Mouse (Mus musculus) hindbrain, embryonic 15.5 days (tissue): Measurements from ENCODE around the gene Adam15. TPM values are rescaled to one million over a fixed set of nuclear protein-coding genes. Genes with fewer than 3 reads are reported as not detected.

Experiments used
- ATAC-seq: fragments of 200-750 bp; cut with Nextera tagmentation; 2 replicates; pipeline ENCODE4 v1.8.0; 2017; ENCODE audit warnings: low read depth, moderate number of reproducible peaks, moderate TSS enrichment; ENCODE audit not compliant: low FRiP score
- H3K27ac ChIP-seq: fragments of 300-500 bp; sonication (generic); replicated peaks from 2 replicates; pipeline ENCODE4 v1.5.1; 2015; ENCODE audit warnings: mild to moderate bottlenecking, inconsistent platforms
- H3K27me3 ChIP-seq: fragments of 300-500 bp; sonication (generic); 2 replicates; pipeline ENCODE4 v1.6.1; 2015; ENCODE audit warnings: control low read depth, inconsistent platforms
- H3K36me3 ChIP-seq: fragments of 300-500 bp; sonication (generic); 2 replicates; pipeline ENCODE4 v1.6.1; 2015; ENCODE audit warnings: control low read depth, inconsistent platforms
- H3K4me1 ChIP-seq: fragments of 300-500 bp; sonication (generic); replicated peaks from 2 replicates; pipeline ENCODE4 v1.6.1; 2015; ENCODE audit warnings: control low read depth, inconsistent platforms
- H3K4me2 ChIP-seq: fragments of 300-500 bp; sonication (generic); 2 replicates; pipeline ENCODE4 v1.6.1; 2015; ENCODE audit warnings: moderate library complexity, mild to moderate bottlenecking, inconsistent platforms
- H3K4me3 ChIP-seq: fragments of 300-500 bp; sonication (generic); 2 replicates; pipeline ENCODE4 v1.5.1; 2015; ENCODE audit warnings: mild to moderate bottlenecking, inconsistent platforms
- H3K9ac ChIP-seq: fragments of 300-500 bp; sonication (generic); 2 replicates; pipeline ENCODE4 v1.6.1; 2015; ENCODE audit warnings: inconsistent platforms
- H3K9me3 ChIP-seq: fragments of 300-500 bp; sonication (generic); 2 replicates; pipeline ENCODE4 v1.6.1; 2016; ENCODE audit warnings: control low read depth, inconsistent platforms
- WGBS: fragments of 180-500 bp; shearing (Covaris S2); methylation state at CpG from one replicate; pipeline ENCODE4 v1.1.7; 2015; 5-methylcytosine and 5-hydroxymethylcytosine counted together
- polyA plus RNA-seq: library from polyadenylated mRNA; unstranded; fragments of >200 nt; fragmentation: Nextera tagmentation; extraction: Ambion mirVana; gene quantifications from 2 replicates; pipeline ENCODE4 v1.2.1, GENCODE M21; 2015

The Adam15 gene
- polyA plus RNA-seq, 1 experiment from 2014 or later = 77.1 TPM

DNA sequence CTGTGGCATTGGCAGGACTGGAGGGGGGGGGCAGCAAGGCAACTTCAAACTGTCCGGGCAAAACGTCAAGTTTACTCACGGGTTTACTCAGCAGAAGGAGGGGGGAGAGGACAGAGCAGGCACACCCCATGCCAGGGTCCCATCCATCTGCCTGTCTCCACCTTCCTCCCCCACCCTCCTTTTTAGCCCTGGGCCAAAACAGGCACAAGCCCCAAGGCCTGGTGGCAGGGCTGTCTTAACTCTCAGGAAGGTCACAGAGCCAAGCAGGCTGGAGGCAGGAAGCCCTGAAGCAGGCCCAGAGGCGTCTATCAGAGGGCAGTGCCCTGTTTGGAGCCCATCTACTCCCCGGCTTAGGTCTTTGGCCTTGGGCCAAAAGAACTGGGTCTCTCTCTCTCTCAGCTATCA, 40.3 kb upstream of the Adam15 start:
- peaks cover 49% of the 10 kb centered on the region for H3K4me1 ChIP-seq
- no peak overlapping the region for H3K9ac ChIP-seq
- no peak overlapping the region for H3K4me3 ChIP-seq
- no peak overlapping the region for H3K27ac ChIP-seq
- H3K9me3 ChIP-seq = no peaks in the 10 kb centered on the region
- no peaks in the 10 kb centered on the region for H3K36me3 ChIP-seq
- peaks cover 22% of the 10 kb centered on the region for H3K27me3 ChIP-seq
- no peak for ATAC-seq
- H3K4me2 ChIP-seq = no peak overlapping the region
- WGBS = 34% methylated on average over 5 of the region's 5 CpGs

DNA sequence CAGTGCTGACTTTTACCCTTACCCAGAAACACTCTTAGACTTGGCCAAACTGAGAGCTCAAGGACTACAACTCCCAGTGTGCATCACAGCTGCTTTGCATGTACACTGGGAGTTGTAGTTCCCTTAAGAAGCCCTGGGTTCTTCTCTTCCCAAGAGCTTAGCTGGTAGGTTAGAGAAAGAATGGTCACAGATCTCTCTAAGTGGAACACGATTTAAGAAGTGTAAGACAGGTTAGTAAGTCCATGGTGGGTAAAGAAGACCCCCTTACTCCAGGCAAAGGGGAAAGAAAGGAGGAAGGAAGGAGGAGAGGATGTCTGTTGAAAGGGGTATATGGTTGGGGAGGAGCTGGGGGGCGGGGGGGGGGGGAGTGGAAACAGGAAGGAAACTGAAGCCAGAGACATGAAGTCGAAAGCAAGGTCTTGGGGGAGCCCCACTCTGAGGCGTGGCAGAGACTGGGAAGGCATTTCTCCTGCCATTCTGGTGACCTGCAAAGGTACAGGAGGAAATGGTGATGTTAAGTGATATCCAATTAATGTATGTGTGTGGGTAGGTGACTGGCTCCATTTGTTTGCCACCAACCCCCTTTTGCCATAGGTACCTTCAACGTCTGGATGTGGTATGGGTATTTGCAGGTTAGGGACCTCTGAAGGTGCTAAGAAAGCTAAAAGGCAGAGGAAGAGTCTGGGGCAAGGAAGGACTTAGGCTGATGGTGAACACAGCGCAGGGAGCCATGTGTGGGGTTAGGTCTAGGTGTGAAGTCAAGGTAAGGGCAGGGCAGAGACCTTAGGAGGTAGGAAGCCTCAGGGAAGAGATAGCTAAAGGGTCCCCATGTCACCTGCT, 39.3 kb upstream of the Adam15 start:
- Histone ChIP-seq H3K9me3 (no peaks in the 10 kb centered on the region), H3K27ac (no peak overlapping the region), H3K36me3 (no peaks in the 10 kb centered on the region), H3K4me3 (no peak overlapping the region), H3K4me1 (peaks cover 39% of the 10 kb centered on the region), H3K9ac (no peak overlapping the region), H3K27me3 (peaks cover 17% of the 10 kb centered on the region), H3K4me2 (no peak overlapping the region)
- no peak for ATAC-seq
- 60% methylated on average over 6 of the region's 6 CpGs for WGBS

DNA sequence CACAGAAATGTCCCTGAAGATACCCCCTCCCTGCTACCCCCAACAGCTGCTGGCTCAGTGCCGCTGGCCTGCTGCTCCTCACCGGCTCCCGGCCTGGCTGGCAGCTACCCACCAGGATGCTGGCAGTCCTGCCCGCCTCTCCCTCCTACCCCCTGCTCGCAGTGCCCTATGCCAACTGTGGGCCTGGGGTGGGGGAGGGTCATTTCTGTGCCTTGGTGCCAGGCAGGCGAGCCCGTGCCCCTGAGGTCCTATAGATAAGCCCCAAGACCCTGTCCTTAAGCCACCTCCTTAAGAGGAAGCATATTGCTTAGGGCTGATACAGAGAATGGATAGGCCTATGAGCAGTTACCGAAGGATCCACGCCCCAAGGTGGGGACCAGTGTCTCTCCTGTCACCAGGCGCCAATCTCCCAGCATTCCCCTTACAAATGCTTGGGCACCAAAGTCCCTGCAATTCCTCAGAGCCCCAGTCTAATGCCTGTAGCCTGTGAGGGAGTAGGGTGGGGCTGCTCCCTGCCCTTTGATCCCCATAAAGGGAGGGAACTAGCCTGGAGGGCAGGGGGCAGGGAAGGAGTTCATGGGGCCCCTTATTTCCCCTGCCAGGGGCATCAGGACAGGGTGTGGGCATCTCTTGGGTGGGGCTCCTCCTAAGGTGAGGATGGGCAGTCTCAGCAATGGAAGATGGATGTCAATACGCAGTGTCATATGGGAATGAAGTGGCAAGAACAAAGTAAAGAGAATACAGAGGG, 38.5 kb upstream of the Adam15 start:
- Histone ChIP-seq H3K9ac (no peak overlapping the region), H3K27me3 (0 out of 2 replicates have a peak, but pooled peaks cover 10% of the 10 kb centered on the region), H3K4me3 (no peak overlapping the region), H3K9me3 (no peaks in the 10 kb centered on the region), H3K4me1 (peaks cover 30% of the 10 kb centered on the region), H3K4me2 (no peak overlapping the region), H3K36me3 (no peaks in the 10 kb centered on the region), H3K27ac (no peak overlapping the region)
- peak; percentile 15; the same call in 1 of the 2 replicates for ATAC-seq
- WGBS = 53% methylated on average over 11 of the region's 11 CpGs

DNA sequence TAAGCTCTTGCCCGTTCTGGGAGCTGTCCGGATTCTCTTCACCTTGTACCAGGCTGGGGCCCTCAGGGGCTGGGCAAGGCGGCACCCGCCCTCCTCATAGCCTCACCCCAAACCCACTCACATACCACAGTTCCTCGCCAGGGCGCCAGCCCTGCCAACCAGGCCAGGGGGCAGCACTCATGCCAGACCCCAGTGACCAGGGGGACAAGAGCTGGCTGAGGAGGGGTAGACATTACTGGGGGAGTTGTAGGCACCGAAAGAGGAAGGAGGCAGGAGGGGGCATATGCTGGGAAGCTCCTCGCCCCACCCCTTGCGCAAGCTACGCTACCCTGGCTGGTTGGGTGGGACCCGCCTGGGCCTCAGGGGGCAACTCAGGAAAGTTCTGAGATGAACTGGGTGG, 37.8 kb upstream of the Adam15 start:
- Histone ChIP-seq H3K4me2 (no peak overlapping the region), H3K9ac (no peak overlapping the region), H3K36me3 (no peaks in the 10 kb centered on the region), H3K9me3 (no peaks in the 10 kb centered on the region), H3K4me3 (no peak overlapping the region), H3K27me3 (0 out of 2 replicates have a peak, but pooled peaks cover 7% of the 10 kb centered on the region), H3K27ac (no peak overlapping the region), H3K4me1 (peaks cover 25% of the 10 kb centered on the region)
- no peak for ATAC-seq
- 82% methylated on average over 11 of the region's 11 CpGs for WGBS

DNA sequence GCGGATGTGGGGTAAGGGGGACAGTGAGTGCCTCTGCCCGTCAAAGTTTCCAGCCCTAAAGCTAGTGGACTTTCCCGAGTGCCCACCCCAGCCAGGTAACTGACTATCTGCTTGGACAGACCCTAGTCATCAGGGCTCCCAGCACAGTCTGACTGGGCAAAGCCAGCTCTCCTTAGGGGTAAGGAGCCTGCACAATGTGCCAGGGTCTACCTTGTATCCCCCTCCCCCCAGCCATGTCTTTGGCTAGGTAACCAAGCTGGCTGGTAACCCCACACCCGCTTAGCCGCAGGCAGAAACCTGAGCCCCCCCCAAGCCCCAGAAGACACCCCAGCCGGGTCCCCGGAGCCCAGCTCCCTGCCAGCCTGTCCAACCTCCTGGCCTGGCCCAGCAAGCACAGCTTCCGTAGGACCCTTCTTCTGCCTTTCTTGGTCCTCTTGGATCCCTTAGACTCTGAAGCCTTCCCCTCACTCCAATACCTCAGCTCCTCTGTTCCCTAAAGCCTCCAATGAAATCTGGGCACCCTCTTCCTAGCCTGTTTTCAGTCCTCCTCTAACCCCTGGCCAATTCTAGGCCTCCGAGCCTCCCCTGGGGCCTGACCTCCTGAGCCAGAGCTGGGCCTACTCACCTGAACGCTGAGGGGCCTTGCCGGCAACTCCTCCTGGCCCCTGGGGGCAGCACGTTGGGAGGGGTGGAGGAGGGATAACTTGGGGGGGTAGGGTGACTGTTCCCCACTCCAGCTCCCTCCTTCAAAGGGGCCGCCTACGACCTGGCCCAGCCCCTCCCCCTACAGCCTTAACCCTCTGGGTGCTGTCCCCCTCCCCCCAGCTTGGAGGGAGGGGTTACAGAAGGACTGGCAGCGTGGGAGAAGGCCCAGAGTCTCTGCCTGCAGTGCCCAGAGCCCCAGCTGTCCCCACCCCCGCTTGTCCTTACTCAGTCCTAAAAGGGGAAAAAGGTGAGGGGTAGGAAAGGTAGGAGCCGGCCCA, 36.9 kb upstream of the Adam15 start:
- Histone ChIP-seq H3K4me2 (no peak overlapping the region), H3K9ac (no peak overlapping the region), H3K9me3 (no peaks in the 10 kb centered on the region), H3K36me3 (no peaks in the 10 kb centered on the region), H3K27ac (no peak overlapping the region), H3K4me1 (peaks cover 16% of the 10 kb centered on the region), H3K4me3 (no peak overlapping the region), H3K27me3 (no peaks in the 10 kb centered on the region)
- WGBS = 50% methylated on average over 17 of the region's 17 CpGs
- no peak for ATAC-seq

DNA sequence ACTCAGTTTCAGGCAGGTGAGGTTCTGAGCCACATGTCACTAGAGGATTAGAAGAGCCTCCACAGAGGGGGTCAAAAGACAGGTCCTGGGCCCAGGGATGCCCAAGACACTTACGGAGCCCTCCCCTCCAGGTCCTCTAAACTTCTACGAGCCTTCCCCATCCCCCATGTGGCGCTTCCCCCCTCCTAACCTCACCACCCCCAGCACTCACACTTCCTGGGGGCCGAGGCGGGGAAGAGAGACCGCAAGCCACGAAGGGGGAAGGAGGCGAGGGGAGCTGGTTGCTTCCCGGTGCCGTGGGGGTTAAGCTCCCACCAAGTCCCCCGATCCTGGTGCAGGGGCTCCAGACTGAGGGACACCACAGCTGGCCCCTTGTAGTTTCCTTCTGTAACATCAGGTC, 35.7 kb upstream of the Adam15 start:
- H3K9me3 ChIP-seq = no peaks in the 10 kb centered on the region
- no peak overlapping the region for H3K9ac ChIP-seq
- no peaks in the 10 kb centered on the region for H3K27me3 ChIP-seq
- no peaks in the 10 kb centered on the region for H3K36me3 ChIP-seq
- H3K27ac ChIP-seq = no peak overlapping the region
- 55% methylated on average over 11 of the region's 11 CpGs for WGBS
- H3K4me1 ChIP-seq = peaks cover 3% of the 10 kb centered on the region
- no peak for ATAC-seq
- H3K4me2 ChIP-seq = no peak overlapping the region
- H3K4me3 ChIP-seq = no peak overlapping the region

DNA sequence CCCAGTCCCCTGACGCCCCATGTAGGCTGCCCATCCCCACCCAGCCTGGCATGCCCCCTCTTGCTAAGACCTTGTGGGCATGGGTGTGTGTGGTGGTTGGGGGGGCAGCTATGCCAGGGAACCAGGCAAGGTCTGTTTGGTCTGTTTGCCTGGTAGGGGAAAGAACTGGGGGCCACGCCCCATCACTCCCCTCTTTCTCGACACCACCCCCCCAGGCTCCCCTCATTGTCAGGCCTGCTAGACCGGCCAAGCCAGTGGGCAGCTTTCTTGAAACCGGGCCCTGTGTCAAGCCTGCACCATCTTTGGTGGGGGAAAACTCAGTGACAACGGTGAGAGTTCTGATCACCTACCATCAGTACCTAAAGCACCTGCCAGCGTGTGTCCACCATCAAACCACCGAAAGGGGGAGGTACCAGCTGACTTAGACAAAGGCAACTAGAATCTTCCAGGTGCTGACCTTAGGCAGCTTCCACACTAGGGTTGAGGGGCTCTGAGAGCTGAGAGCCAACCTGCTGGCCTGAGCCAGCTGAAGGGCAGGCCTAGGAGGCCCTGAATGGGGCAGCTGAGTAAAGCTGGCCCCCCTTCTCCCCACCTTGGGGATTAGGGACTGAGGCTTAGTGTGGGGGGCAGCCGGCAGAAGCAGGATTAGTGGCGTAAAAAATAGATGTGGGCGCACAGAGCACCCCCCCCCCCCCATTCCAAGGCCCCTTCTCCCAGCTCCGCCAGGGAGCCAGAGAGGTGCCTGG, 34.7 kb upstream of the Adam15 start:
- Histone ChIP-seq H3K36me3 (no peaks in the 10 kb centered on the region), H3K27ac (no peak overlapping the region), H3K4me1 (peaks cover 3% of the 10 kb centered on the region; the same call in 1 of the 2 replicates), H3K4me2 (no peak overlapping the region), H3K9me3 (no peaks in the 10 kb centered on the region), H3K27me3 (no peaks in the 10 kb centered on the region), H3K4me3 (no peak overlapping the region), H3K9ac (no peak overlapping the region)
- ATAC-seq = no peak
- 71% methylated on average over 10 of the region's 12 CpGs for WGBS

DNA sequence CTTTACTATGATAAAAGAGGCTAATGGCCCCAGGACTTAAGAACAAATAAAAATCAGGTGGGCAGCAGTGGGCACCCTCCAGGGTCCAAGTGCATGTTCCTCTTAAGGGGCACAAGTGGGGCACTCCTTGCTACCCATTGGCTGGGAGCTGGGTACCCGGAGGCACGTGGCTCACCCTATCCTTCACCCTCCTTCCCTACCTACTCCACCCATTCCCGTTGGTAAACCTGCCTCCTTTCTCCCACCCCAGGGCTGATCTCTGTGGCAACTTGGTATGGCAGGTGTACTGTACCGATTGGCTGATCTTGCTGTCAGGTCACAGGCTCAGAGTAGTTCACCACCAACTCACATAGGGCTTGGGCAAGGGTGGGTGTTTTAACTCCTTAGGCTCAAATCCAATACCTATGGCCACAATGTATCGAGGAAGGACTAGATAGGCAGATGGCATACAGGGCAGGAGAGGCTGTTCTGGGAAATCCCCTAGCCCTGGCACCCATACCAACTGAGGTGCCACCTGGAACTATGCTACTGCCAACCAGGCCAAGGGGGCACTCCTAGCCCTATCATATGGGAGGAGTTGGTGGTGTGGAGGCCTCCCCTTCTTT, 34.0 kb upstream of the Adam15 start:
- Histone ChIP-seq H3K4me3 (no peak overlapping the region), H3K4me1 (peaks cover 6% of the 10 kb centered on the region), H3K27me3 (no peaks in the 10 kb centered on the region), H3K4me2 (no peak overlapping the region), H3K27ac (no peak overlapping the region), H3K36me3 (no peaks in the 10 kb centered on the region), H3K9me3 (no peaks in the 10 kb centered on the region), H3K9ac (no peak overlapping the region)
- ATAC-seq = no peak
- WGBS = 87% methylated on average over 5 of the region's 5 CpGs

DNA sequence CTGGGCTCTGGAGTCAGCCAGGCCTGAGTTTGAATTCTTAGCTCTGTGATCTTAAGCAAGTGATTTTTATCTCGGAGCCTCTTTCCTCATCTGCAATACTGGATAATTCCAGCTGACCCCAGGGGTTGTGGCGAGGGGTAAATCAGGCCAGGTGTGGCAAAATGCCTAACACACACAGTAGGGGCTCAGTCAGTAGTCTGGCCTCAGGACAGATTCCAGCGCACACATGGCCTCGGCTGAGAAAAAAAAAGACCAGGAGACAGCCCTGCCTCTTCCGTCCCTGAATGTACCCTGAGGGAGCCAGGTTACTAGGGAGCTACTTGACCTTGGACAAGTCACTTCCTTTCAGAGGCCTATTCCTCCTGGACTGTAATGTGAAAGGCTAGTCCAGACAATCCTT, 33.2 kb upstream of the Adam15 start:
- Histone ChIP-seq H3K36me3 (no peaks in the 10 kb centered on the region), H3K9ac (no peak overlapping the region), H3K4me2 (no peak overlapping the region), H3K4me3 (no peak overlapping the region), H3K27me3 (no peaks in the 10 kb centered on the region), H3K9me3 (no peaks in the 10 kb centered on the region), H3K27ac (no peak overlapping the region), H3K4me1 (peaks cover 11% of the 10 kb centered on the region)
- WGBS = 89% methylated on average over 5 of the region's 5 CpGs
- ATAC-seq = no peak

DNA sequence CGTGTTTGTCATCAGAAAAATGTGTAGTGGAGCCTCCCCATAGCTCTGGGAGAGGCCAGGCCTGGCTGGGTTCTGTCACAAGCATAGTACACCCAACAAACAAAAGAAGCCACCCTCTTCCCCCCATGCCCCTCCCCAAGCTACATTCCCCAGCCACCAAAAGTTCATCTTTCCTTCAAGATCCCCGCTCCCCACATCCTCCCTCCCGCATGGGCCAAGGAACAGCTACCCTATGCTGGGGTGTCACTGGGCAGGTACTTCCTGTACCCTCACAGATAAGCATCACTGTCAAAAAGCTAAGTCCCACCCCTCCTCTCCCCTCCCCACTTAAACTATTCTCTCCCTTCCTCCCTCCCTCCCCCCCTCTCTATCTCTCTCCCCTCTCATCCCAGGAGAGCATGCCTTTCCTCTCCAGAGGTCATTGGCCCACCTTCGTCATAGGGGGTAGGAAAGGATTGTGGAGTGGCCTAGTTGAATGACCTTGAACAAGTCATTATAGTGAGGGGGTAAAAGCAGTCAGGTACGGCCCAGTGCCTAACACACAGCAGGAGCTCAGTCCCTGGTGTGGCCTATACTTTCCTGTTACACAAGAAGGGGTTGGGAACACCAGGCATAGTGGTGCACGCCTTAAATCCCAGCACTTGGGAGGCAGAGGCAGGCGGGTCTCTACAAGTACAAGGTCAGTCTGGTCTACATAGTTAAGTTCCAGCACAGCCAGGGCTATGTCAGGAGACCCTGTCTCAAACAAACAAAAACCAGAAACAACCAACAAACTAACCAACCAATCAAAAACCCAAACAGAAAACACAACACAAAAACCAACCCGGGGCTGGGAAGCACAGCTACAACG, 32.5 kb upstream of the Adam15 start:
- Histone ChIP-seq H3K27ac (no peak overlapping the region), H3K27me3 (no peaks in the 10 kb centered on the region), H3K36me3 (no peaks in the 10 kb centered on the region), H3K9me3 (no peaks in the 10 kb centered on the region), H3K9ac (no peak overlapping the region), H3K4me1 (peaks cover 15% of the 10 kb centered on the region), H3K4me2 (no peak overlapping the region), H3K4me3 (no peak overlapping the region)
- no peak for ATAC-seq
- 87% methylated on average over 9 of the region's 9 CpGs for WGBS
